Mouse (Mus musculus): ENCODE results near the gene Mrpl52. TPM values are rescaled to one million over a fixed set of nuclear protein-coding genes. Genes with fewer than 3 reads are reported as not detected.

Mrpl52 gene
- total and polyA plus RNA-seq, 3 experiments: 162 to 3,081 (median 202) TPM

- DNase-seq: peak; percentile 70
Measured at GRCm38 (mm10) chr14:54432837-54433830, 6.4 kb downstream of the Mrpl52 start.

- no peak for DNase-seq
Measured at GRCm38 (mm10) chr14:54433941-54434531, 7.3 kb downstream of the Mrpl52 start.

GRCm38 (mm10) chr14:54435194-54435918 is 8.6 kb downstream of the Mrpl52 start:
- peak; percentile 53 for DNase-seq

GRCm38 (mm10) chr14:54439155-54439554 is 12.4 kb downstream of the Mrpl52 start:
- DNase-seq: no peak

- no peak for DNase-seq
Measured at GRCm38 (mm10) chr14:54439610-54440009, 12.9 kb downstream of the Mrpl52 start.

GRCm38 (mm10) chr14:54440538-54440937 is 13.8 kb downstream of the Mrpl52 start:
- DNase-seq: no peak

GRCm38 (mm10) chr14:54441365-54441764 is 14.7 kb downstream of the Mrpl52 start:
- no peak for DNase-seq

- DNase-seq: no peak
Measured at GRCm38 (mm10) chr14:54442548-54442947, 15.8 kb downstream of the Mrpl52 start.

- DNase-seq: no peak
Measured at GRCm38 (mm10) chr14:54443196-54443595, 16.5 kb downstream of the Mrpl52 start.

GRCm38 (mm10) chr14:54443712-54444618 is 17.3 kb downstream of the Mrpl52 start:
- no peak for DNase-seq

- no peak for DNase-seq
Measured at GRCm38 (mm10) chr14:54445476-54445875, 18.8 kb downstream of the Mrpl52 start.

- DNase-seq: no peak
Measured at GRCm38 (mm10) chr14:54453566-54453965, 26.9 kb downstream of the Mrpl52 start.

- no peak for DNase-seq
Measured at GRCm38 (mm10) chr14:54454669-54455528, 28.2 kb downstream of the Mrpl52 start.

- no peak for DNase-seq
Measured at GRCm38 (mm10) chr14:54457907-54458569, 31.3 kb downstream of the Mrpl52 start.

- DNase-seq: no peak
Measured at GRCm38 (mm10) chr14:54462146-54462545, 35.4 kb downstream of the Mrpl52 start.

- no peak for DNase-seq
Measured at GRCm38 (mm10) chr14:54463108-54463958, 36.6 kb downstream of the Mrpl52 start.

- peak; percentile 95 for DNase-seq
Measured at GRCm38 (mm10) chr14:54463959-54464292, 37.2 kb downstream of the Mrpl52 start, which contains the start of gene Lrp10. Gene Lrp10, plus strand, starts transcription at chr14:54464137.

GRCm38 (mm10) chr14:54464293-54465005 is 37.7 kb downstream of the Mrpl52 start:
- peak; percentile 84 for DNase-seq

All from adrenal gland, adult 2 months (tissue).